Mouse (Mus musculus): Measurements from ENCODE around the gene Slc6a13.

The Slc6a13 gene

DNA sequence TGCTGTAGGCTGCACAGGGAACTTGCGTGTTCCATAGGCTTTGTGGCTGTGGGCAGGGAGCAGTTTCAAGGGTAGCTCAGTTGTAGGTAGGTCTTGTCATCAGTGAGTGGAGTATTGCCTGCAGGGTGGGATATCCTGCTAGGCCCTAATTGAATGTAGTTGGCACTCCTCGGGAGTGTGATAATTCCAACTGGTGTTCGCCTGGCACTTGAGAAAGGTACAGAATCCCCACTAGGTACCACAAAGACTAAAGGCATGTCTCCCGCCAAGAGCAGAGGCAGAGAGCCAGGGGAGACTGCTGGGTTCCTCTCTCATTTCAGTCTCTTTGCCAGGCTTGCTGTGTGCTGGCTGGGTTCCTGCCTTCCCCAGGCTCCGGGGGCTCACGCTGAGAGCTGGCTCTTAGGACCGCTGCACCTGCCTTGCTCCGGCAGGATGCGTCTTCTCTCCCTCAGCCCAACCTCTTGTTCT is 28.4 kb downstream of the Slc6a13 start:
- DNase-seq: no peak

GRCm38 (mm10) chr6:121329848-121330508 is 30.0 kb downstream of the Slc6a13 start:
- DNase-seq: peak; percentile 78

DNA sequence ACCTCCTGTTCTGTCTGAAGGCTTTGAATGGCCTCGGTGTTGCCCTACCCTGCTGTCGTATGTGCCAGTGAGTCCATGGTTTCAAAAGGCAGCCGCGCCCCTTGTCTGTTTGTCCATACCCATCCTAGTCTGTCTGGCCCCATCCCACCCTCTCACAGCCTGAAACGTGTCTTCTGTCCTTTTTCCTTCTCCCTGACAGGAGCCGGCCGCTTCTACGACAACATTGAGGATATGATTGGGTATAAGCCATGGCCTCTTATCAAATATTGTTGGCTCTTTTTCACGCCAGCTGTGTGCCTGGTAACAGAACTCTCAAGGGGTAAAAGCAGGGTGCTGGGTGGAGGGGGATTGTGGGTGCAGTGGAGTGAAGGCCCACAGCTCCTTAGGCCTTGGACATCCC is 35.8 kb downstream of the Slc6a13 start:
- no peak for DNase-seq

DNA sequence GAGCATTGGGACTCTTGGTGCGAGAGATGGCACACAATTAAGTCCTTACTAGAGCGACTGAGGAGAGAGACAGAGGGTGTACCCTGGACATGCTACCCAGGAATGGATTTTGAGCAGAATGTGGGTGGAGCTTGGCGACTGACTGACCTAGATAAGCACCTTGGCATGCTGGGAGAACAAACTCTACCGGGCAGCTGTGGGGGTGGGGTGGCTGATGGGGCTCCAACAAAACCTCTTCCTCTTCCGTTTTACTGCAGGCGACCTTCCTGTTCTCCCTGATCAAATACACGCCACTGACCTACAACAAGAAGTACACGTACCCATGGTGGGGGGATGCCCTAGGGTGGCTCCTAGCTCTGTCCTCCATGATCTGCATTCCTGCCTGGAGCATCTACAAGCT is 36.5 kb downstream of the Slc6a13 start:
- DNase-seq: no peak

DNA sequence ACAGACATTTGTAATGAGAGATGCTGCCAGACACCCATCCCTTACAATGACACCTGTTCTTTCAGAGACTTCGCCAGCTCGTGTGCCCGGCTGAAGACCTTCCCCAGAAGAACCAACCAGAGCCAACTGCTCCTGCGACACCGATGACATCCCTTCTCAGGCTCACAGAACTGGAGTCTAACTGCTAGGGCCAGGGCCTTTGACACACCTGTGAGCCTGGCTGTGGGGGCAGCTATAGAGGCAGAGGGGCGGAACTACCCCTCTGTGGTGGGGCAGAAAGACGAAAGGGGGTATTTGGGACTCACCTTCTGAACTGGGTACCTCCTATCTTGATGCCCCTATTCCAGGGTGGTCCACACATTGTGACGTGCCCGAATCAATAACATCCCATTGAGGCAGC is 37.2 kb downstream of the Slc6a13 start:
- DNase-seq: no peak

DNA sequence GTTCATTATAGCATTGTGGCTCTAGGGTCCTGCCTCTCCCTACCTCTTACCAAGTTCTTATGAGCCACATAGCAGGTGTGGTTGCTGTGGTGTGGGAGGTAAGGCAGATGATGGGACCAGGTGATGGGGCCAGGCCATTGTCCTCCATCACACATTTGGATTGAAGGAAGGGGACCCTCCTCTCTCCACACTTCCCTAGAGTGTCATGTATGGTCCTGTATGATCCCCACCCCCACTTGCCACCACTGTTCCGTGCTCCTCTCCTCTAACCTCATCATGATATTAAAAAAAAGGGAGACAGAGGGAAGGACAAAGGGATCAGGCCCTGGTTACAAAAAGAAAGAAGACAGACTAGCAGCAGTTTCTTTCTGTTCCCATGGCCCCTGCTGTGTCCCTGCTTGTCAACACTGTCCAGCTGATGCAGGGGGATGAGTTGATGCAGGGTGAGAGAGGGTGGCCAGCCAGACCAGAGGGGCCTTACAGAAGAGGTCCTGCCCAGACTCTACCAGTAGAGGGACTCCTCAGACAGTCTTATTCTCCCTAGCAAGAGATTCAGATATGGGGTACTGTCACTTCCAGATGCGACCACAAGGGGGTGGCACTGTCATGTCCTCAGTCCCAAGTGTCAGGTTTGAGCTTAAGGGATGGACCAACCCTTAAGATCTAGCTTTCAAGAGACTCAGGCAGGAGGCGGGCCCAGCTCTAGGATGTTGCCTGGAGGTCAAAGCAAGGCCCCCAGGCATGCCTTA is 37.9 kb downstream of the Slc6a13 start:
- peak; percentile 90 for DNase-seq

- no peak for DNase-seq
Observed at GRCm38 (mm10) chr6:121338519-121338896, 38.5 kb downstream of the Slc6a13 start.

GRCm38 (mm10) chr6:121341650-121342049 is 41.6 kb downstream of the Slc6a13 start:
- DNase-seq: no peak

DNA sequence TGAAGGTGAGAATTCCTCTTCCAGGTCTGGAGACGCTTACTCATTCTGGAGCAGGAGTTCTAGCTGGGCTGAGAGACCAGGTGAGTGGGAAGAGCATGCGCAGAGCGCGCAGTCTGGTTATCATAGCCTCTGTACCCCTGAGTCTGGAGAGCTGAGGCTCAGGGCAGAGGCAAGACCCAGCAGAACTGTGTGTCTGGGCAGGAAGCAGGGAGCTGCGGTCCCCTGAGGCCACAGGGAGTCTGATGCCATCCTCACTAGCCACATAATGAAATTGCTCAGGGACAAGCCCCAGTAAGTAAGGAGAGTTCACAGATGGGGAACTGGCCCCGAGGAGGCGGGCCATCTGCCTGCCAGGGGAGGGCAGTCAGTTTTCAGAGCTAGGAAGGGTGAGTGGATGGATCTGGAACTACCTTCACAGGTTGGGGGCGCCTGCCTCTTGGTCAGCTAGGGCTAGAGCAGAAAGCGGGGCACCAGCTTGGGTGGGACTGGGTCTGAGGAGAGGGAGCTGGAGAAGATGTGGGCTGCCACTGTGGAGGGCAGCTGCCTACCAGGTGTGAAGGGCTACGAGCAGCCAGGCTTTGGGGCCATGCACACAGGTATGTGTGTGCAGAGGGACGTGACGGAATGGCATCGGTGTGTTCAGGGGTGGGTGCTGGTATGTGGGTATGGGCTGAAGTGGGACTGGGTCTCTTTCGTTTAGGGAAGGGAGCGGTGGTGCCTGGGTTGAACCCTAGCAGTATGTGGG is 43.2 kb downstream of the Slc6a13 start, which contains the start of gene Slc6a12:
Gene Slc6a12, plus strand, starts transcription at position 51 of the 745 bp plus-strand sequence.
- DNase-seq: peak; percentile 35

- DNase-seq: peak; percentile 28
Observed at GRCm38 (mm10) chr6:121343771-121344123, 43.7 kb downstream of the Slc6a13 start.

GRCm38 (mm10) chr6:121344329-121344728 is 44.3 kb downstream of the Slc6a13 start:
- DNase-seq: no peak

DNA sequence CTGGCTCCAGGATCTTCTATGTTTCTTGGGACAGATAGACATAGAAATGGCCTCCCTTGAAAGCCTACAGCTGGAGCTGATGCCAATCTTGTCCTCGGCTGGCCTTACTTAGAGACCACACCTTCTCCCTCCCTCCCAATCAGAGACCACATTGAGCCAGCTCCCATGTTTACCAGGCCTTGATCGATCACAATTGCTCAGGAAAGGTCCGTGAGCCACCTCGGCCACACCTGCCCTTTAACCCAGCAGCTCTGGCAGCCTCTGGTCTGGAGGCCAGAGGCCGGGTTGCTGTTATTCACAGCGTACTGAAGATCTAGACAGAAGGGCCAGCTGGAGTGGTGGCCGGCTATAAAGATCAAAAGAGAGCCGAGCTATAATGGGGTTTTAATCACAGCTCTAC is 46.4 kb downstream of the Slc6a13 start:
- DNase-seq: no peak

- DNase-seq: no peak
Observed at GRCm38 (mm10) chr6:121352276-121352675, 52.2 kb downstream of the Slc6a13 start.

DNA sequence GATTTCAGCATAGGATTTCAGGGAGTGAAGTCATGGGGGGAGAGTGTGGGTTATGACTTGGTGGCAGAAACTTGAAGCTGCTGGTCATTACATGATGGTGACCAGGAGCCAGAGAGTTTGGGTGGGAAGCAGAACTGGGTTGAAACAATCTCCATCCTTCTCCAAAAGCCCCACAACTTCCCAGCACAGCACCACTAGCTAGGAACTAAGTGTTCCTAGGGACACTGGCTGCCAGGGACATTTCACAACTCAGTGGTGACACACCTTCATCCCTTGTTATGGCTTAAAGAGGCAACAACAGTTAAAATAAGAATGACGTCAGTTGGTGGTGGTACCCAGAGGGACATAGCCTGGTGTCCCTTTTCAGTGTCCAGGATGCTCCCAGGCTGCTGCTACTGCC is 56.0 kb downstream of the Slc6a13 start:
- DNase-seq: no peak

DNA sequence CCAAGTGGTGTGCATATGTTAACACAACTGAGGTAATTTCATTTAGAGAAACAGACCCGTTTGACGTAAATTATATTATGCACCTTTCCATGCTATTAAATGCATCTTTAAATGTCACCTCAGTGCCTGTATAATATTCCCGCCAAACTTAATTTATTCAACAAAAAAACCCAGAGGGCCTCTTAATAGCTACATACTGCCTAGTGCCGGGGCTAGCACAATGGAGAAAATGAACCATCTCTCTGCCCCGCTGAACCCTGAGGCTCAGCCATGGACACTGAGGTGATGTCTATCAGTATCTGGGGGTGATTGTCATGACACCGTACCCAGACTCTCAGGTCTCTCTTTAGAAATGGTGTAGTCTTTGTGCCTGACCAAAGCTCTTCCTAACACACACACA is 57.2 kb downstream of the Slc6a13 start:
- no peak for DNase-seq

- no peak for DNase-seq
Observed at GRCm38 (mm10) chr6:121363061-121363460, 63.0 kb downstream of the Slc6a13 start.

GRCm38 (mm10) chr6:121363956-121364355 is 63.9 kb downstream of the Slc6a13 start:
- DNase-seq: peak; percentile 34

GRCm38 (mm10) chr6:121366537-121366936 is 66.5 kb downstream of the Slc6a13 start:
- peak; percentile 65 for DNase-seq

DNA sequence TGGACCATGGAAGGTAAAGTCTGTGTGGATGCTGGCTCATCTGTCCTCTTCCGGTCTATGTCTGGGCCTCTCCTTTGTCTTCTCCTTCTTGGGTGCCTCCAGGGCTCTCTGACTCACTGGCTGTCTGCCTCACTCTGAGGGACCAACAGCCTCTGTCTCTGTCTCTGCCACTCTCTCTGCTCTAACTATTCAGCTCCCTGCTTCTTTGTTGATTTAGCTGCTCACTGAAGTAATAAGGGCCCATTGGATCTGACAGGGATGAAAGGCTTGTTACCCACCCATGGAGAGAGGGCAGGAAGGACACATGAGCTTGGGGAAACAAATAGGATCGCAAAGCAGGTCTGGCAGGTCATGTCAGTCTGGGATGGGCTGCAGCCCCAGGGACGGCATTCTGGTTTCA is 67.1 kb downstream of the Slc6a13 start:
- no peak for DNase-seq

DNA sequence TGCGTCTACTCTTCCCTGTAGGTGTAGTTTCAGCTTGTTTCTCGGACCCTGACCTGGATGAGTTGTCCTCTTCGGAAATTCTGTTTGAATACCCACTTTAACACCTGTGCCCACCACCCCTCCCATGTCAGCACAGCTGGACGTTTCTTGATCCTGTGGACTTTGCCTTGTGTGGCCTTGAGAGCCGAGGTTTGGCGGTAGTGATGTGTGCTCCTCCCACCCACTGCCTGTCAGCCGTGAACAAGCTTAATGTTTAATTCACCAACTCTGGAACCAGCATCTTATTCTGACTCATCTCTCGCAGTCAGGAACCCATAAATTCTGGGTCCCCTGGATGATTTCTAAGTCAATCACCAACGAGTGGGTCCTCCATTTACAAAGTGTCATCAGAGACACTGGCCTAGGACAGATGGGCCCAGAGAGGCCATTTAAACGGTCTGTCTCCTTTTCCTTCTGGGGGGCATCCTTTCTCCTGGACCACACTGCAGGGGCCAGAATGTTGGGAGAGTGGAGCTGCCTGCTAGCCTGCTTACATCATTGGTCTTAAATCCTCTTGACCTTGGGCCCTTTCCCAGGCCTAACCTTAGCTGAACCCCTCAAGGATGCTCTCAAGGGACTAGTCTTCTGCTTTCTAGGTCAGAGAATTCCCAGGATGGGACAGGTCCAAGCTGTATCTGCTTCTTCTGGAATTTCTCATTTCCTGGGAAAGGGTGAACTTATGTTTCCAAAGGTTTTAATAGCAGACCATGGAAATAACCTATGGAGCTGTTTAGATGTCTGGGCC is 71.4 kb downstream of the Slc6a13 start:
- peak; percentile 49 for DNase-seq

DNA sequence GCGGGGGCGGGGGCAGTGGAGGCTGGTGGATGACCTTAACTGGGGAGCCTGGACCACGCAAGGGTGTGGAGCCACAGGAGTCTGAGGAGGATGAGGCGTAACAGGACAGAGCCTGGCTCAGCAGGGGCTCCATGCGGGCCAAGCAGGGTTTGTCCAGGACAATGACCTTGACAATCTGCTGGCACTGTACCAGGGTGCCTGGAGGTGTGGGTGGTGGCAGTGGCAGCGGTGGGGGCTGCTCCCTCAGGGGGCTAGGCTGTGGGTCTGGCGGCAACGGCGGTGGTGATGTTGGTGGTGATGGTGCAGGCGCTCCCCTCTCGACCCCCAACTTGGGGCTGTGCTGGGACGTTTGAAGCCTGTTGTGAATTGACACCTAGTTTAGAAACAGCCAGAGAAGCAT is 76.1 kb downstream of the Slc6a13 start:
- DNase-seq: peak; percentile 22

- no peak for DNase-seq
Observed at GRCm38 (mm10) chr6:121378256-121378655, 78.2 kb downstream of the Slc6a13 start.

GRCm38 (mm10) chr6:121380576-121380975 is 80.5 kb downstream of the Slc6a13 start:
- no peak for DNase-seq

Data from kidney, postnatal 10 days (tissue).